Mouse (Mus musculus) cerebellum, adult 11 months (tissue): ENCODE data around the gene Naaa.
A peak's percentile ranks its signal among the peaks of the same experiment; 100 is the strongest.

Experiments
- DNase-seq: peaks from one replicate; pipeline ENCODE4 v3.0.0; 2022

Gene Naaa

DNA sequence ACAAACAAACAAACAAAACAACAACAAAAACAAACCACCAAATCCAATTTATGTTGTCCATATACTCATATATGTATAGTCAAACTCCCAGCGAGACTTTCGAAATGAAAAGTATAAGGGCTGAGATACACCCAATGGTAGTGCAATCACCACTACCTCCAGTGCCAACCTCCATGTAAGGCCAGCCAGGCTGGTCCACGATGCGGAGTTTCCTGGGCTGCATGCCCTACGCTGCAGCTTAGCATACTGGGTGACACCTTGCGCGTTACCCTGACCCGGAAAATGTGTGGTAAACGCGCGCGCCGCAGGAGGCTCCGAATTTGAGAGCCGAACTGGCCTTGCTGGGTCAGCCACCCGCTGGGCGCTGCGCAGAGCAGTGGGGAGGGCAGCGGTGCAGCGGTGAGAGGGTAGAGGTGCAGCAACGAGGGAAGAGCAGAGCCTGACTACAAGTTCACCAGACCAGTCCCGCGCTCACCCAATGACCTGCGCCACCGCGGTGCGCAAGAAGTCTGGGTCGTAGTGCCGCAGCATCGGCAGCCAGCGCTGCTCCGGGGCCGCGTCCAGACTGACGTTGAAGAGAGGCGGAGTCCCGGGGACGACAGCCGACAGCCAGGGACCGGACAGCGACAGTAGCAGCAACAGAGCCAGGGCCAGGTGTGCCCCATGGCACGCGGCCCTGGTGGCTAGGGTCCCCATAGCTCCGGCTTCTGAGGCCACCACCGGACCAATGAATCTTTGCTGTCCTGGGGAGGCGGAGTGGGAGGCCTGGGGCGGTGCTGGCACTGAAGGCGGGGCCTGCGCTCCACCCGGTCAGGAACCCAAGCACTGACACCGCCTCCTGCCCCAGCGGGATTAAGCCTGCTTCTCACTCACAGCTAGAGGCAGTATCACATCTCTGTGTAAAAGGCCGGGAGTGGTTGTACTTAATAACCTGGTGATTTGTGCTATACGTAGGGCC, at the start of gene Naaa:
Gene Naaa (minus strand): TSS at position 734 of the 958 bp plus-strand sequence.
- DNase-seq = peak; percentile 81

DNA sequence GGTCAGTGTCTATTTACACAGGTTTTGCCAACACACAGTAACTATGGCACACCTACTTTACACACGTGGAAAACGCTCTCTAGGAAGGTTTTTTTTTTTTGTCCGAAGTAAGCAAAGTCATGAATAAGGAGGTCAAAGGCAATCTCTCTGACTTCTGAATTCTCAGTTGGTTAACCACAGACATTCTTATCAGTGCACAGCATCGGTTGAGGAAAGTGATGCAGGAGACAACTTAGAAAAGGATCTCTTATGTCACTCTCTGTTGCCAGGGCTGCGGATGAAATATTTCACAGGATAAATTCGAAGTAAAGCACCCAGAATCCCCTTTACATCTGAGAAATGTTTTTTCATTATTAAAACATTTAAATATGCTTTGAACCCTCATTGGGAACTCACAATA, 49.4 kb upstream of the Naaa start:
- no peak for DNase-seq

DNA sequence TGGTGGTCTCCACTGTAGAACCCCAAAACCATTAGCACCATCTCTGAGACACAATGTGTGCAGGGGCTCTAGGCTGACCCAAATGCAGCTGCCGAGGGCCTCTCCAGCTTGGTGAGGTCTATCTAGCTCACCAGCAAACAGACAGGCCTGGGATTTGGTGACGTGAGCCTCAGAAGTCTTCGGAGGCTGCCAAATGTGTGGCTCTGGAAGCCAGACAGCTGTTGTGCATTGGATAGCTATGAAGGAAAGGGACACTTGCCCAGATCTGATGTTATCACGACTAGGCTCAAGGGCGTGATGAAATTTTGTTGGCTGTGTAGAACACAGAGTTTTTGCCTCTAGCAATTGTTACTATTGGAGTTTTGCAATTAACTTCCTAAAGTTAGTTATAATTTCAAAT, 45.3 kb upstream of the Naaa start:
- no peak for DNase-seq

DNA sequence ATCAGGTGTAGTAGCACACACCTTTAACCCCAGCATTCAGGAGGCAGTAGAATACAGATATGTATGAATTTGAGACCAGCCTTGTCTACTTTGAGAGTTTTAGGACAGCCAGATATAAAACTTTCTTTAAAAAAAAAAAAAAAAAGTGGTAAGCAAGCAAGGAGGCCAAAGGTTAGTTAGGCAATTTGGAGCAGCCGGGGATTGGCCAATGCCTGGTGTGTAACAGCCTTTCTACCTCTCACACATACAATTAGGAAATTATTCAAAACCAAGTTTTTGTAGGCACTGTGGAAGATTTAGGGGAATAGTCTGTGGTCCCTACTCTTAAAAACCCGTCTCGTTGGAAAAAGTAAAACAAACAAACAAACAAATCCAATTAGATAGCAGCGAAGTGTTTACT, 44.6 kb upstream of the Naaa start:
- no peak for DNase-seq

DNA sequence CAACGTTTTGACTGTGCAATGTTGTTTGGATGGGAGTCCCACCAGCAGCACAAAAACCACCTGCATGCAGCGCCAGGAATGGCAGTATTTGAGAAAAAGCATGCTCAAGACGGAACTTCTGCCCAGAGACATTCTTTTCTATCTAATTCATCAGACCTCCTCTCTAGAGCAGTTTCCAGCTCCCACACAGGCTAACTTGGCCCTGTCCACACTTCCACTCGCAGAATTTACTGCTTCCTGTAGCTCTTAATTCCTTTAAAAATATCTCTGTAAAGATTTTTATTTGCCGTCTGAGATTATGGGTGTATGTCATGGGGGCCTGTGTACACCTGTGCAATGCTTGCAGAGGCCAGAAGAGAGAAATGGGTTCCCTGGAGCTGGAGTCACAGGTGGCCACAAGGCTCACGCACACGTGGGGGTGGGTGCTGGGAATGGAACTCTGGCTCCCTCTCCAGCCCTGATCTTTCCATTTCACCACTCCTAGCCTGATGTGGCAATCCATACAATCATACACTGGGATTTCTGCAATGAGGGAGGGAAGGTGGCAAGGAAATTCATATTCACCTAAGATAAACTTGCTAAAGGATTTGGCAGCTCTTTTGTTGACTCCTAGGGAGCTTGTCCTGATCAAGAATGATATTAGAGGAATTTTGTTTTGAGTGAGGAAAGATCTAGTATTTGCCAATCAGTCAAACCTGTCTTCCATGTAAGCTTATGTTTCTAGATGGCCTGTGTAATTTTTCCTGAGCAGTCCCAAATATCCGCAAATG, 43.8 kb upstream of the Naaa start:
- no peak for DNase-seq

DNA sequence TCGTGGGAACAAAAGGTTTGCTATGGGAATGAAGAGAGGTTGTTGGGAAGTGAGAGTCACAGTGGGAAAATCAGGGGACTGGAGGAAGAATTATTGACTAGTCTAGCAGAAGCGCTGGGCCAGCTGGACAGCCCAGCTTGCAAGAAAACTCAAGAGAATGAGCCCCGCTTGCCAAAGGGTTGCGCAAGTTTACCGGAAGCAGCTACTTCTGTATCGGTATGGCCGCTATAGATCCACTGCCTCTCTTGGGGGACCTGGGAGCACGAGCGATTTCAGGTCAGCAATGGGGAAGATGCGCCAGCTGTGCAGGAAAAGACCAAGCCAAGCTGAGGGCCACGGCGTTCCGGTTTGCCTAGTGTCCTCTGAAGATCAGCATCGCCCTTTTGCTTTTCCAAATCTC, 40.6 kb upstream of the Naaa start:
- no peak for DNase-seq

DNA sequence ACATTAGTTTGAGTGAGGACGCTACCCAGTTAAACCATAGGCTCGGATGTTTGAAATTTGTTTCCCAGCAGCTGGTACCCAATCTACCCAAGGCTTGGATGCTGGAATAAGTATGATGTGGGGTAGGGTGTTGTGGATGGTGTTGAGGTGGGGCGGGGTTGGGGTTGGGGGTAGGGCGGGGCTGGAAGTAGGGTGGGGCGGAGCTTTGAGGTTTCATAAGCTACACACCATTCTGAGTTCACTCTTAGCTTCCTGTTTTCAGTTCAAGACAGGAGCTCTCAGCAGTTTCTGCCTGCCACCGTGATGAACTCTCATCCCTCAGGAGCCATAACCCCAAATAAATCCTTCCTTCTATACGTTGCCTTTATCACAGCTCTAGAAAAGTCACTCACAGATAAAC, 40.1 kb upstream of the Naaa start:
- no peak for DNase-seq

DNA sequence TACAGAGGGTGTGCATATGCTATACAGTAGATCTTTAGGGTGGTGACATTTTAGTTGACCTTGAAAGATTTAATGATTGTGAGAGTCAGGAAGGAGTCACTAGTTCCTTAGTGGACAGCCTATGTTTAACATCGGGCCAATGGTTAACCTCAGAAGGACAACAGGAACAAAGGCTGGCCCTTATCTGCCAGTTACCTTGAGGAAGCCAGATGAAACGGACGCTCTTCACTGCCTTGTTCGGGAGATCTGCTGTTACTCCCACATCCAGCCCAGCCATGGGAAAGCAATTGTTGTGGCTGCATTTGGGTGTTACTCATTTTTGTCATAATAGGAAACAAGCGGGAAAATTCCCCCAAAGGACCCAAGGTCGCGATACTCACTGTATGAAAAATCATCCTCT, 35.8 kb upstream of the Naaa start:
- no peak for DNase-seq

DNA sequence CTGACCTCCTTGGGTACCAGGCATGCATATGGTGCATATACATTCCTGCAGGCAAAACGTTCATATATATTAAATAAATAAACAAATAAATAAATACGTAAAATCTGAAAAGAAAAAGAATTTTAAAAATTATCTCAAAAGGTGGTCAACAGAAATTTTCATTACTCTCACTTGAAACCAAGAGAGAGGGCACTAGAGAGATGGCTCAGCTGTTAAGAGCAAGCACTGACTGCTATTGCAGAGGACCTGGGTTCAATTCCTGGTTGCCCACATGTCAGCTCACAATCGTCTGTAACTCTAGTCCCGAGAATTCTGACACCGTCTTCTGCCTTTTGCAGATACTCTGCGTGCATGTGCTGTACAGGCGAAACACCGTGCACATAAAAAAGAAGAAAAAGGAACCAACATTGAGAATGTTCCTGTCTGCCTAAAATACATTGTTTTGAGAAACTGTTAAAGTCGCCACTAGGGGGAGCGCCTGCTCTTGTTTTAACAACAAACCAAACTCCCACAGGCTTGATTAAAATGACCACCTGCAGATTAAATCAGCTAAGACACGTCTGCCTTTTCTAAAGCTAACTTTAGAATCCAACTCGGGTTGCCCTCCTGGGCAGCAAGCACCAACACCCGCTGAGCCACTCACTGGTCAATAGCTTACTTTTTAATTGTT, 34.2 kb upstream of the Naaa start:
- peak; percentile 79 for DNase-seq

DNA sequence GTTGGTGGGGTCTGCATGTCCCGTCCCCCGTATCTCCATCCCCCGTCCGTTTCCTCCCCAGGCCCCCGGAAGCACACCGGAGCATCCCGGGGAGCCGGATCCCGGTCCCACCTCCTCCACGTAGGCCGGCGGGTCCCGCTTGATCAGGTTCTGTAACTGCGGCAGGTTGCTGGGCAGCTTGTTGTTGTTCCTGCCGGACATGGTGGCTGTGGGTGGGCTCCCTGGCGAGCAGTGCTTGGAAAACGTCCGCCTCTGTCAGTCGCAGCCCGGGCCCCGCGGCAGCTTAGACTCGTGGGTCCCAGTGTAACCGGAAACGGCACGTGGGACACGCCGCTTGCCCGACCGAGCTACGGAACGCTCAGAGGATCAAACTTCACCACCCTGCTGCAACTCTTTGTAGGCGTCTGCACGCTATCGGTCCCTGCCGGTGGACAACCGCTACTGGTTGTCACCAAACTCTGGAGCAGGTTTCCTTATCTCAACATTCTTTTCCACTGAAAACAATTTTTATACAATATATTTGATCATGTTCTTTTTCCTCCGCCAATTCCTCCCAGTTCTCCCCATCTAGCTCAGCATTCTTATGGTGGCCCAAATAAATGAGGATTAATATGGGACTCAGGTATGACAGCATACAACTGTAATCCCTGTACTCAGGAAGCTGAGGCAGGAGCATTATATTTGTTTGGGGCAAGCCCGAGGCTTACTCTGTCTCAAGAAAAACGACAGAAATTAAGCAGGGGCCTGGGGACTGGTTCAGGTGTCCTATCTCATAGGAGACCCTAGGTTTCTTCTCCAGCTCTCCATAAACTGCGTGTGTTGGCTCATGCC, 31.9 kb upstream of the Naaa start, which contains the start of gene Sdad1:
Gene Sdad1 (minus strand): TSS at position 799 of the 831 bp plus-strand sequence.
- DNase-seq = peak; percentile 89

DNA sequence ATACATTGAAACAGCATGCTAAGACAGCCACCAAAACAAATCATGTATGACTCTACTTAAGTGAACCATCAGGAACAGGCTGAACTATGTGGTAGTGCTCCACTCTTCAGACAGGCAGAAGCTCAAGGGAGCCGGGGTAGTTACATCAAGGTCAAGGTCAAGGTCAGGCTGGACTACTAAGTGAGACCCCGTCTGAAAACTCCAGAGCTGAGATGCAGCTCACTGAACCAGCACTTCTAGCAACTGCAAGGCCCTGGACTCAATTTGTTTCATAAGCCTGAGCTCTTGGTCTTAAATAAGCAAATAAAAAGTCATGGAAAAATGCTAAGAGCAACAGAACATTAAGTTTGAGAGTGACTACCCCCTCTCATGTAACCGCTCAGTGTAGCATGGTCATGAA, 26.3 kb upstream of the Naaa start:
- no peak for DNase-seq

DNA sequence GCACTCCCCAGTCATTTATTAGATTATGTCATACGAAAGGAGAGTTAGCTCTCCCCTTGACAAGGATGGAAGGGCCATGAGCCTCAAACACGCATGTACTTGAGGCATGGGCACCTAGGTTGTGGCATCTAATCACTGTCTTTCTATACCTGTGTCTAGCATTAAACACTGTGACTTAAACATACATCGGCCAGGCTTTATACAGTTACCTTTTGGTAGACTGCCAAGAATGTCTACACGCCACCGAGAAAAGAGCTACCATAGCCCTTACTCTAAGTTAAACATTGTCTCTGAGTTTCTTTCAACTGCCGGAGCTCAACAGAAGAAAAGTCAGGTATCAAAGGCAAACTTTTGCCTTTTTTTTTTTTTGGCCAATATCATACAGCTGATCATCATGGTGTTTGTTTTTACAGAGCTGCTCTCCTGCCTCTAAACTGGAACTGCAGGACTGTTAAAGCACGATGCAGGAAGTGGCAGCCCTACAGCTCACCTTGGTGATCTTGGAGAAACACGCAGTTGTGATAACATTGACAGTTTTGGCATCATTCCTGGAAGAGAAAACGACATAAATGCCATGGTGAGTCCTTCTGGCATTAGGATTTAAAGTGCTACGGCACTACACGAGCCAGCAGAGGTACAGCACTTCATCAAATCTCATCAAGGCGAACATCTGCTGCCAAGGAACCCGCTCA, 24.3 kb upstream of the Naaa start:
- no peak for DNase-seq

DNA sequence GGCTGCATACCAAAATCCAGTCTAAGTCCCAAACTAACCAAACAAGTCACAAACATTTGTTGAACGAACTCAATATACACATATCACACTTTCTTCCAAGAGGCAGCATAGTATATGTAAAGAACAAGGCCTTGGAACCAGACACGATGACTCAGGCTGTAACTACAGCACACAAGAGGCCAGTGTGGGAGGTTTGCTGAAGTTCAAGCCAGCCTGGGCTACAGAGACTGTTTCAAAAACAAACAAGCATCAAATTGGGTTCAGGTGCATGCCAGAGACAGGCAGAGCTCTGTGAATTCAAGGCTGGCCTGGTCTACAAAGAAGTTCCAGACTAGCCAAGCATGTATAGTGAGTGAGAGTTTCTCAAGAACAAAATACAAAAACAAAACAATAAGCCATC, 16.6 kb upstream of the Naaa start:
- no peak for DNase-seq

DNA sequence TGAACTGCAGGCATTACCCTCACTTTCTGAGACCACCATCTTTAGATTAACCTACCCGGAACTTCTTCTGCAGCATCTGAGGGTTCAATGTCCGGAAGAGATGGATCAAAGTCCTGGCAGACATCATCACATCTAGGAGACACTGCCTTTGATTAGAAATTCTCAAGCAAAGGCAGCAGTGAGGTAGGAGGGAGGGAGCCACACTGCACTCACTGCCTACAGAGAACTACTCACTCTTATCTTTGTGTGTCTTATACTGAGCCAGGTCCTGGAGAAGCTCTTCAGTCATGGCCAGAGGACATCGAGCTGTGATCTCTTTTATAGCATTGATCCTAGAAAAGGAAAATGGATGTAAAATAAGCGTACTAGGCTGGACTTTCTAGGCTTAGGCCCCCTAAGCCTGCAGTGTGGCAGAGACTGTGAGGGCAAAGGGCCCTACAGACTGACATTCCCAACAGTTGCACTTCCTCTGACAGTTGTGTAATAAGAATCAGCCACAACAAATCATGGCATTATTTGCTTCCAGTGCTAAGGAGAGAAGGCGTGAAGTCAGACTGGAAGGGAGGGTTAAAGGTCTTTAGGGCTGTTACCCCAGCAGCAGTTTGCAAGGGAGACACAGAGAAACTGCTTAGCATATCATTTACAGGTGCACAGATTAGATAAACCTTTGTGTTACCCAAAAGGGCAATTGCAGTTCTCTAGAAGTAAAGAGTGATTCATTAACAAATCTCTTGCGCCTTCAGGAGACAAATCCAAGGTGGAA, 13.9 kb upstream of the Naaa start:
- DNase-seq = no peak

DNA sequence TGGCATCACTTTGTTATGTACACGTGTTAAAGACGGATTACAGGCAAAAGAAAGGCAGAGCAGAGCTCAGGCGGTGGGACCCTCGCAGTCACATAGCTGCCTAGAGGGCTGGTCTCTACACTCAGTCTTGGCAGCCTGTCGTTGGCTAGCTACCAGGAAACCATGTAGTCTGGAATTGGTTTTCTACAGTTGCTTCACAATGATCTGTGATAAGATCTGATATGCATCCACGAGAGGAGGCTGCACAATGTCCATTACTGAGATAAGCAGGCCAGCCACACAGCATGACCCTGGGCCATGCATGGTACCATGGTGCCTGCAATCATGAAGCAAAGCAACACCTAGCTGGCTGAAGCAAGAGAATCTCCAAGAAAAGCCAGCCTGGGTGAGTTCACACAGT, 9.9 kb upstream of the Naaa start:
- DNase-seq = no peak

DNA sequence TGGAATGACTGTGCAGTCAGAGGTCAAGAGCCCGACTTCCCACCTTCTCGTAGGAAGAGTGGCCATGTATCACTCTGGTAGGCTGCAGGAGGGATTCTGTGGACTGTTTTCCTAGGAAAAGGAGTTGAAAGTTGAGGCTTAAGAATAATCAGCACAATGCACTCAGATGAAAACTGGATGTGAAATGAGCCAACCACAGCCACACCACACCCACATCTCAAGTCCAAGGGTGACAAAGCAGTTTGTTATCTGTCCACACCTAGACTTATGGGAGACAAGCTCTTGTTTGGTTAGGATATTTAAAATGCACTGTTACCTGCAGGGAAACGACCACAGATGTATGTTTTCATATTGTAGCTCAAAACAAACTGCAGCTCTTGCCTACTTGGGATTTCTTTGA, 5.1 kb upstream of the Naaa start:
- DNase-seq = no peak

DNA sequence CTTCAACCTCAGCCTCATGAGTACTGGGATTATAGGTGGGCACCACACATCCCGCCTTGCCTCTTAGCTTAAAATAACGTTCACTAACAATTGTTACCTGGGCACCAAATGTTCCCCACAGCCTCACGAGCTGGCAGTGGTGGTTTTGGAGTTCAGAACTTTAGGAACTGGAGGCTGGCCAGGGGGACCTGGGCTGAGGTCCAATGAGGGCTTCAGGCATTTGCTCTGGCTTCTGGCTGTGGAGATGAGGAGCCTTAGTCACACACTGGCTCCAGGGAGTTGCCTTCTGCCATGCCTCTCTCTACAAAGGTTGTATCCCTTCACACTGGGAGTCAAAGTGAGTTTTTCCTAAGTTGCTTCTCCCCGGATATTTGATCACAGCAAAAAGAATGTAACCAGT, 4.6 kb upstream of the Naaa start:
- DNase-seq = no peak

DNA sequence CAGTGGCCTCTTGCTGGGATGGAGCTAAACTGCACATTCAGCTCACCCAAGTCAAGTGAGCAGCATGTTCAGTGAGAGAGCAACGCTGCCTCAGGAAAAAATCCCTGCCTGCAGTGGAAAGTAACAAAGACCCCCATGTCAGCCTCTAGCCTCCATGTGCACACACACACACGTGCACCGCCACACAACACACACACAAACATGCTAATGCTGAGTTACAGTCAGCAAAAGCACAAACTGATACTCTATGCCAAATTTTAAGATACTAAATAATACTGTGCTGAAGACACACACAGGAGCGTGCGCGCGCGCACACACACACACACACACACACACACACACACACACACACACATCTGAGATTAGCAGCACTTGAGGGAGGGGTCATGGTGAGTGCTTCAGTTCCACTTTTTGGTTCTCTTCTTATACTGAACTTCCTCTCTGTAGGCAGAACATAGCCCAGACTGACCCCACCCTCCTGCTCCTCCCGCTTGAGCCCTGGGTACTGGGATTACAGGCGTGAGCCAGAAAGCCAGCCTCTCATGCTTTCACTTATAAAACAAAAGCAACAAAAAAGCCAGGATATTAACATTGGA, 1.1 kb upstream of the Naaa start:
- no peak for DNase-seq

DNA sequence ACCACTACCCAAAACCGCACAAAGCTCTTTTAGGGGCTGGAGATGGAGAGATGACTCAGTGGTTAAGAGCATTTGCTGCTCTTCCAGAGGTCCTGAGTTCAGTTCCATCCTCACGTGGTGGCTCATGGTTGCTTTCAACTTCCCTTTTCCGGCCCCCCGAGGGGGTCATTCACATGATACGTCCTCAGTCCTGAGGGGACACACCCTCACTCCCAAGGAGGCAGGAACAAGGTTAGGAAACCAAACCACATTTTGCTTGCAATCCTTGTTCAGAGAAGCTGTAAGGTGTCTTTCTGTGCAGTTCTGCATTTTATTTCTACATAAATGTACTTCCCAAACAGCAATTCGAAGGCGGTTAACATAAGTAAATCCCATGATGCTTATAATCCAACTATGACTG, 7.5 kb downstream of the Naaa start:
- no peak for DNase-seq

DNA sequence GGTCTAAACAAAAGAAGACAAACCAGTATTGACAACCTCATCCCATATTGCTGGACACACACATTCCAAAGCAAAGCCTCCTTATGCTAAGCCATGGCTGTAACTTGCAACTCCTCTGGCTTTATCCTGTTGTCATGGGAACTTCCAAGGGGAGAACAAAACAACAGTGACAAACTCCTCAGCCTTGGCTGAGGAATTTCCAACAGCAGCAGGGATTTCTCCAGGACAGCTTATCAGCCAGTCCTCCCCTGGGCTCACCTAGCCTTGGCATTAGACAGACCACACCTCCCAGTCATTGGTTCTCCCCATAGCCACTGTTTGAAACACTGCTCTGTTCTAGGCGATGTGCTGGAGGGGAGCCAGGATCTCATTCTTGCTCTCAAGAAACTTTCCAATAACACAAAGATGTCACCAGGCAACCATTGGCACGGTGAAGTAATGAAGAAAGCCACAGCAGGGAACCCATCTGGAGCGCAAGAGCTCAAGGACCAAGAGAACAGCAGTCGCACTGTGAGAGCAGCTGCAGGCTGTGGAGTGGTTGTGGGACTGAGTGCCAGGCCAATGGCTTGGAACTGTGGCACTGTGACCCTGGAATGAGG, 14.1 kb downstream of the Naaa start:
- DNase-seq = no peak
